Mouse (Mus musculus) ES-Bruce4 (cell line): ENCODE data around the gene Plekho1.

ENCODE experiments used
- CTCF ChIP-seq: IDR thresholded peaks from one replicate; pipeline ENCODE4 v1.8.1; 2011; ENCODE audit warnings: low read depth, low read length
- EP300 ChIP-seq: IDR thresholded peaks from 2 replicates; pipeline ENCODE4 v1.6.1; 2011; ENCODE audit warnings: low read depth, low read length; ENCODE audit not compliant: insufficient read depth
- POLR2A ChIP-seq: IDR thresholded peaks from one replicate; pipeline ENCODE4 v1.8.1; 2011; ENCODE audit warnings: low read length; ENCODE audit not compliant: insufficient read depth

DNA sequence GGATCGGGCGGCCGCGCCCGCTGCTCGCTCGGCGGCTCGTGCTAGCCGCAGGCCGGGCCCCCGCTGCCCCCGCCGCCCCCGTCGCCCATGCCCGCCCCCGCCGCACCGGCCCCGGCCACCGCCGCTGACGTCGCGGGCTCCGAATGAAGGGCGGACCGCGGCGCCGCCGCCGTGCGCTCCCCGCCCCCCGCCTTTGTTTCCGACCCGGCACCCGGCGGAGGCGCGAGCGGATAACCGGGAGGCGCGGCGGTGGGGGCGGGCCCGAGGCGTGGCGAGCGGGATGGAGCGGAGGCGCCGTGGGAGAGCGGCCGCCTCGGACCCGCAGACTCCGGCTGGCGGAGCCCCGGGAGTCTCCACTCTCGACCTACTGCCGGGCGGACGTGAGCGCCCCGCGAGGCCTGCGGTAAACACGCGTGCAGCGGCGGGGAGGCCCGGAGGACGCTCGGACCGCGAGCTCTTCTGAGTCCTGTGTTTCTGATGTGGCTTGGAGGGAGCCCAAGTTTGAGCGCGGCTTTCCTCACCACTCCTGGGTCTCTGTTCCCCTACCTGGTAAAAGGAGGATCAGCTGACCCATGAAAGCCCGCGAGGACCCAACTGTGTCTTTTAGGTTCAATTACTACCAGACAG lies at the start of gene Plekho1:
- no peak for TF ChIP-seq CTCF
- no peak for TF ChIP-seq POLR2A
- TF ChIP-seq EP300 = no peak
